Mouse (Mus musculus): ENCODE measurements around the gene Pcdh7. TPM values are rescaled to one million over a fixed set of nuclear protein-coding genes. Genes with fewer than 3 reads are reported as not detected.

Pcdh7 gene
- polyA plus RNA-seq, 1 experiment from 2014 or later: 19.4 TPM

DNA sequence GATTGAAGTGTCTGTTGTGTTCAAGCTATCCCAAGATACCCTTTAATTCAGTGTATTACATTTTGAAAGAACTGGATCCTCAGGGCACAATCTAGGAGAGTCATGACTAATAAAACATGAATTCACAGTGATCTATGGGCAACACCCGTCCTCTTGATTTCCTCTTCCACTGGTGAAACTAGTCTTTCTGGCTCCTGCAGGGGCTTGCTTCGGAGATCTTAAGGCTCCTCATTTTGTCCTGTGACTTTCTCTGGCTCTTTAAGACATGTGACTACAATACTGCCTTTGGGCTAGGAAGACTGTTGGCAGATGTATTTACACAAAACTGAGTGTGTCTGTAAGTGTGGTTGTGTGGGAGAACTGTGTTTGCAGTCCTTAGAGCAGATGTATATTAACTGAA lies 225.4 kb downstream of the Pcdh7 start:
- Histone ChIP-seq H3K36me3 (ENCODE audit: control insufficient read depth, insufficient read depth, low read length) (0 out of 2 replicates have a peak, but pooled peaks cover 2% of the 10 kb centered on the region), H3K4me3 (ENCODE audit: low read depth, low read length) (no peak overlapping the region), H3K27ac (ENCODE audit: low read depth, low read length) (no peak overlapping the region), H3K27me3 (ENCODE audit: control insufficient read depth, insufficient read depth, low read length) (no peaks in the 10 kb centered on the region), H3K4me2 (no peak overlapping the region), H3K9ac (ENCODE audit: low read depth, low read length) (no peak overlapping the region), H3K9me3 (replicated peaks; ENCODE audit: control insufficient read depth, low read length) (no peaks in the 10 kb centered on the region), H3K4me1 (ENCODE audit: control insufficient read depth, insufficient read depth, low read length) (no peaks in the 10 kb centered on the region)
- WGBS (ENCODE audit: insufficient replicate concordance): 86% methylated on average over 2 of the region's 2 CpGs
- no peak for ATAC-seq (replicated peaks; ENCODE audit: insufficient number of reproducible peaks, low FRiP score, low TSS enrichment)

DNA sequence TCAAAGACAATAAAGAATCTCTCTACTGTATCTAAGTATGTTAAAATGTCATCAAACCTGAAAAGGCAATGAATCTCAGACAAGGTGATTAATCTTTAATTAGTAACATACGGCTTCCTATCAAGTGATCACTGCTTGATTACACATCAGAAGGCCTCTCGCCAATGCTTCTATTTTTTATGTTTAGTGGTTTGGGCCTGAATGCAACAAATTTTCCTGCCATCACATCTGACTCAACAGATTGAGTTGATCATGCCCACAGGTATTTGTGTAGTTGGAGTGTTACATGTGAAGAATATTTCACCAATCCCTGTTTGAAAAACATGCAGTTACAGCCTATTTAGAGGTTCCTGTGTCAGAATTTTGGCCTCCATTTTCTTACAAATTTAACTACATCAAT lies 225.8 kb downstream of the Pcdh7 start:
- no peak overlapping the region for H3K27ac ChIP-seq (ENCODE audit: low read depth, low read length)
- H3K9me3 ChIP-seq (replicated peaks; ENCODE audit: control insufficient read depth, low read length): no peaks in the 10 kb centered on the region
- no peak overlapping the region for H3K4me2 ChIP-seq
- no peak overlapping the region for H3K9ac ChIP-seq (ENCODE audit: low read depth, low read length)
- no peaks in the 10 kb centered on the region for H3K4me1 ChIP-seq (ENCODE audit: control insufficient read depth, insufficient read depth, low read length)
- no peaks in the 10 kb centered on the region for H3K27me3 ChIP-seq (ENCODE audit: control insufficient read depth, insufficient read depth, low read length)
- no peak for ATAC-seq (replicated peaks; ENCODE audit: insufficient number of reproducible peaks, low FRiP score, low TSS enrichment)
- H3K36me3 ChIP-seq (ENCODE audit: control insufficient read depth, insufficient read depth, low read length): 0 out of 2 replicates have a peak, but pooled peaks cover 2% of the 10 kb centered on the region
- no peak overlapping the region for H3K4me3 ChIP-seq (ENCODE audit: low read depth, low read length)
- WGBS (ENCODE audit: insufficient replicate concordance): 88% methylated on average over 2 of the region's 2 CpGs

DNA sequence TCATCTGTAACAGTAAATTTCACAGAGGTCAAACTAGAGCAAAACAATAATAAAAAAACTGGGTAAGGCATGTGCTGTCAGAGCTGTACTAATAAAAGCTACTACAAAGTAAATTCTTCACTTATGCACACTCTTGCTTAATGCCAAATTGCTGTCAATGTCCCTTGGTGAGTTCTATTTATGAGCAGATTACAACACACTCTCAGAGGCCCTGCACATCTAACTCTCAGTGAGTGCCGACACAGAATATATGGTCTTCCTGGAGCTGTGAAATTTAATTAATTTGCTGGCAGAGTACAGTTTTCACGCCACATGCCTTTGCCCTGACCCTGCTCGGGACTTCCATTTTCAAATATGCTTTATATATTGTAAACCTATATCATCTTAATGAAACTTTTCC lies 227.7 kb downstream of the Pcdh7 start:
- H3K9me3 ChIP-seq (replicated peaks; ENCODE audit: control insufficient read depth, low read length): no peaks in the 10 kb centered on the region
- no peak overlapping the region for H3K9ac ChIP-seq (ENCODE audit: low read depth, low read length)
- WGBS (ENCODE audit: insufficient replicate concordance): 74% methylated on average over 3 of the region's 3 CpGs
- H3K27ac ChIP-seq (ENCODE audit: low read depth, low read length): no peak overlapping the region
- 0 out of 2 replicates have a peak, but pooled peaks cover 2% of the 10 kb centered on the region for H3K36me3 ChIP-seq (ENCODE audit: control insufficient read depth, insufficient read depth, low read length)
- H3K4me3 ChIP-seq (ENCODE audit: low read depth, low read length): no peak overlapping the region
- H3K27me3 ChIP-seq (ENCODE audit: control insufficient read depth, insufficient read depth, low read length): no peaks in the 10 kb centered on the region
- no peak overlapping the region for H3K4me2 ChIP-seq
- no peak for ATAC-seq (replicated peaks; ENCODE audit: insufficient number of reproducible peaks, low FRiP score, low TSS enrichment)
- H3K4me1 ChIP-seq (ENCODE audit: control insufficient read depth, insufficient read depth, low read length): no peaks in the 10 kb centered on the region

DNA sequence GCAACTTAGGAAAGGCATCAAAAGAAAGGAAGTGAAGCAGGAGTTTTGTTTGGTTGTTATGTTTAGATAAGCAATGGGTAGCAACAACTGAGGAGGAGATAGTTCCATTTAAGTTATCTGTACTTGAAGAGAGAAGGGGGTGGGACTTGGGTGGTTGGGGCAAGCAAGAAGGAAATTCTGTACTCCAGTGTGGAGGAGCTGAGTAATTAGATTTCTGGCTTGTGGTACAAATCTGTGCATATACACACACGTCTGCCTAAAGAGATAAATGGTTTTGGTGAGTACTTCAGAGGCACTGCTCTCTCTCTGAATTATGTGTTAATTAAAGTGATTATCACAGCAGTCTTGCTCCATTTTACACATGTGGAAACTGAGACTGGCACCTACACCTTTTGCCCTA lies 241.6 kb downstream of the Pcdh7 start:
- no peak overlapping the region for H3K4me3 ChIP-seq (ENCODE audit: low read depth, low read length)
- no peak for ATAC-seq (replicated peaks; ENCODE audit: insufficient number of reproducible peaks, low FRiP score, low TSS enrichment)
- no peaks in the 10 kb centered on the region for H3K36me3 ChIP-seq (ENCODE audit: control insufficient read depth, insufficient read depth, low read length)
- H3K27ac ChIP-seq (ENCODE audit: low read depth, low read length): no peak overlapping the region
- H3K27me3 ChIP-seq (ENCODE audit: control insufficient read depth, insufficient read depth, low read length): no peaks in the 10 kb centered on the region
- no peaks in the 10 kb centered on the region for H3K4me1 ChIP-seq (ENCODE audit: control insufficient read depth, insufficient read depth, low read length)
- H3K9me3 ChIP-seq (replicated peaks; ENCODE audit: control insufficient read depth, low read length): no peaks in the 10 kb centered on the region
- H3K9ac ChIP-seq (ENCODE audit: low read depth, low read length): no peak overlapping the region
- WGBS (ENCODE audit: insufficient replicate concordance): 6% methylated on average over 1 of the region's 1 CpGs
- no peak overlapping the region for H3K4me2 ChIP-seq

DNA sequence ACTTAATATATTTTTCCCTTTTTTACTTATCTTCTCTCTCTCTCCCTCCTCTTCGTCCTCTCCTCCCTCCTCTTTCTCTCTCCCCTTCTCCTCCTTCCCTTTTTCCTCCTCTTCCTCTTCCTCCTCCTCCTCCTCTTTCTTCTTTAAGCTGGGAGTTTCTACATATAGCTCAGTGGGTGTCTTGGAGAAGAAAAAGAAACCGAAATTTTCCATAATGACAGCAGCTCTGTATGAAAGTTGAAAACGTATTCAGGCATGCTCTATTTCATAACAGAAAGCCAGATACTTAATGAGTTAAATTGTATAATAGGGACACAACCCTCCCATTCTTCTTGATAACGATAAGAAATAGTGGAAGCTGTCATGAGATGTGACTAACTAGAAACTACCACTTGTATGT lies 246.0 kb downstream of the Pcdh7 start:
- no peak for ATAC-seq (replicated peaks; ENCODE audit: insufficient number of reproducible peaks, low FRiP score, low TSS enrichment)
- H3K4me3 ChIP-seq (ENCODE audit: low read depth, low read length): no peak overlapping the region
- no peak overlapping the region for H3K9ac ChIP-seq (ENCODE audit: low read depth, low read length)
- no peak overlapping the region for H3K4me2 ChIP-seq
- no peaks in the 10 kb centered on the region for H3K4me1 ChIP-seq (ENCODE audit: control insufficient read depth, insufficient read depth, low read length)
- WGBS (ENCODE audit: insufficient replicate concordance): 81% methylated on average over 4 of the region's 4 CpGs
- no peaks in the 10 kb centered on the region for H3K27me3 ChIP-seq (ENCODE audit: control insufficient read depth, insufficient read depth, low read length)
- no peaks in the 10 kb centered on the region for H3K9me3 ChIP-seq (replicated peaks; ENCODE audit: control insufficient read depth, low read length)
- H3K27ac ChIP-seq (ENCODE audit: low read depth, low read length): no peak overlapping the region
- H3K36me3 ChIP-seq (ENCODE audit: control insufficient read depth, insufficient read depth, low read length): no peaks in the 10 kb centered on the region

DNA sequence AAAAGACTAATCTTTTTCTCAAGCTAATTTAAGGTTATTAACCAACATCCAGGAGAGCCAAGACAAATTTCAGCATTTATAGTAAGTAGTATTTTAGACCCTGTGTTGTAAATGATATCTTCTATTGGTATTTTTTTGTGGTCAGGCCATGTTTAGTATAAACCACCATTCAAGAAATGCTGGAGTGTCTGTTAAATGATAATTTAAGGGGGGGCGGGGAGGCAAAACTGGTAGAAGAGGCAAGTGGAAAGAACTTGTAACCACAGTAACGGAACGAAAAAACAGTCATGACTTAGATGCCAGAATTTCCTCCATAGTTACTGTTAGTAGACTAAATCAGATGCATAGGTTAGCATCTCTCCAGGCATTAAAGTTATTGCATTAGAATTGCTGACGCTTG lies 246.4 kb downstream of the Pcdh7 start:
- Histone ChIP-seq H3K27me3 (ENCODE audit: control insufficient read depth, insufficient read depth, low read length) (no peaks in the 10 kb centered on the region), H3K27ac (ENCODE audit: low read depth, low read length) (no peak overlapping the region), H3K4me2 (no peak overlapping the region), H3K4me1 (ENCODE audit: control insufficient read depth, insufficient read depth, low read length) (no peaks in the 10 kb centered on the region), H3K9ac (ENCODE audit: low read depth, low read length) (no peak overlapping the region), H3K36me3 (ENCODE audit: control insufficient read depth, insufficient read depth, low read length) (no peaks in the 10 kb centered on the region), H3K4me3 (ENCODE audit: low read depth, low read length) (no peak overlapping the region), H3K9me3 (replicated peaks; ENCODE audit: control insufficient read depth, low read length) (no peaks in the 10 kb centered on the region)
- WGBS (ENCODE audit: insufficient replicate concordance): 83% methylated on average over 4 of the region's 4 CpGs
- ATAC-seq (replicated peaks; ENCODE audit: insufficient number of reproducible peaks, low FRiP score, low TSS enrichment): no peak

DNA sequence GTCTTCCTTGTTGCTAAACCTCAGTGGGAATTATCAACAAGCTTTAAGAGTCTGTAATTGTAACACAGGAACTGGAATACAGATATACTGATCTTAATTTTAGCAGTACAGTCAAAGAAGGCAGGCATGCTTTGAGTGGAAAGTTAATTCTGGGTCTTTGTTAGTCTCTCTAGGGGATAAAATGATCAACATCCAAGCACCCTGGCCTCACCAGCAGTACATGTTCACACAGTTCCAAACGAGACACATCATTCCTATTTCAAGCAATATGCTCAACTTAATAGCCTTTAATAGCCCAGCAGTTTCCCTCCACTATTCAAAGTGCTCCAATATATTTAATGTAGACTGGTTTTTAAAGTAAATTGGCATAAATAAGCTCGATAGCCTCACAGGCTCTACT lies 275.8 kb downstream of the Pcdh7 start:
- WGBS (ENCODE audit: insufficient replicate concordance): 75% methylated on average over 2 of the region's 2 CpGs
- no peak for ATAC-seq (replicated peaks; ENCODE audit: insufficient number of reproducible peaks, low FRiP score, low TSS enrichment)
- H3K9ac ChIP-seq (ENCODE audit: low read depth, low read length): no peak overlapping the region
- H3K27me3 ChIP-seq (ENCODE audit: control insufficient read depth, insufficient read depth, low read length): no peaks in the 10 kb centered on the region
- no peaks in the 10 kb centered on the region for H3K9me3 ChIP-seq (replicated peaks; ENCODE audit: control insufficient read depth, low read length)
- H3K4me3 ChIP-seq (ENCODE audit: low read depth, low read length): no peak overlapping the region
- no peaks in the 10 kb centered on the region for H3K36me3 ChIP-seq (ENCODE audit: control insufficient read depth, insufficient read depth, low read length)
- H3K27ac ChIP-seq (ENCODE audit: low read depth, low read length): no peak overlapping the region
- H3K4me1 ChIP-seq (ENCODE audit: control insufficient read depth, insufficient read depth, low read length): no peaks in the 10 kb centered on the region
- no peak overlapping the region for H3K4me2 ChIP-seq

DNA sequence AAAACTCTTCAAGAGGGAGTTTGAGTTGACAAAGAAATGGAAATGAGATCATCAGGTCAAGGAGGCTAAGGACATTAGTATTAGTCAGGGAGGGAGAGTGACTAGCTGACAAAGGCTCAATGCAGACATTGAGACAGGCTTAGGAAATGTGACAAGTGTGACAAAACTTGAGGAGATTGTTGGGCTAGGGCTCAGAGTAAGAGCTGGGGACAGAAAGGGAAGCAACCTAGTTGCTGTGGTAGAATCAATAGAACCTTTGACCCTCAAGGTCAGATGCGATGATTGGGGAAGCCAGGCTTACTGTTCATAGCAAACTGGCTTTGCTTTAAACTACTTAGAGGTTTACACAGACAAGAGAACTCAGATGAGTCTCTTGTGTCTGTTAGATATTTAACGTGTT lies 303.6 kb downstream of the Pcdh7 start:
- ATAC-seq (replicated peaks; ENCODE audit: insufficient number of reproducible peaks, low FRiP score, low TSS enrichment): no peak
- WGBS (ENCODE audit: insufficient replicate concordance): 75% methylated on average over 2 of the region's 2 CpGs
- Histone ChIP-seq H3K4me3 (ENCODE audit: low read depth, low read length) (no peak overlapping the region), H3K9ac (ENCODE audit: low read depth, low read length) (no peak overlapping the region), H3K4me2 (no peak overlapping the region), H3K9me3 (replicated peaks; ENCODE audit: control insufficient read depth, low read length) (no peaks in the 10 kb centered on the region), H3K36me3 (ENCODE audit: control insufficient read depth, insufficient read depth, low read length) (no peaks in the 10 kb centered on the region), H3K27ac (ENCODE audit: low read depth, low read length) (no peak overlapping the region), H3K4me1 (ENCODE audit: control insufficient read depth, insufficient read depth, low read length) (no peaks in the 10 kb centered on the region), H3K27me3 (ENCODE audit: control insufficient read depth, insufficient read depth, low read length) (no peaks in the 10 kb centered on the region)

DNA sequence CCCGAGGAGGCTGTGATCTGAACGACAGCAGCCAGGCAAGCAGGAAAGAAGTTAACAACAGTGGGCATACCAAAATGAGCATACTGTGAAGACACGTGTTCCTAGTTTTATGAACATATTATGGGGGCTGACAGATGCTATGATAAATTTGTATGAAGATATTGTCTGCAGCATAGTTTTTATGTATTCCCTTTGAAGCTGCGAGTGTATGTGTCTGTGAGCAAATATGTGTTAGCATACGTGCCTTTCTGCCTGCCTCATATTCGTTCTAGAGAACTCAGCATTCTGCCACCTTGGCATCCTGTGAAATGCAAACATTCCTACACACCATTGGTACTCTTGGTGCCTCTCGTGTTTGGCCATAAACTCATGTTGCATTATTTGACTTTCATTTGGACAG lies 307.4 kb downstream of the Pcdh7 start:
- H3K27me3 ChIP-seq (ENCODE audit: control insufficient read depth, insufficient read depth, low read length): no peaks in the 10 kb centered on the region
- no peak overlapping the region for H3K4me2 ChIP-seq
- no peaks in the 10 kb centered on the region for H3K9me3 ChIP-seq (replicated peaks; ENCODE audit: control insufficient read depth, low read length)
- WGBS (ENCODE audit: insufficient replicate concordance): 79% methylated on average over 7 of the region's 7 CpGs
- no peak for ATAC-seq (replicated peaks; ENCODE audit: insufficient number of reproducible peaks, low FRiP score, low TSS enrichment)
- no peaks in the 10 kb centered on the region for H3K4me1 ChIP-seq (ENCODE audit: control insufficient read depth, insufficient read depth, low read length)
- no peak overlapping the region for H3K4me3 ChIP-seq (ENCODE audit: low read depth, low read length)
- no peak overlapping the region for H3K27ac ChIP-seq (ENCODE audit: low read depth, low read length)
- no peak overlapping the region for H3K9ac ChIP-seq (ENCODE audit: low read depth, low read length)
- no peaks in the 10 kb centered on the region for H3K36me3 ChIP-seq (ENCODE audit: control insufficient read depth, insufficient read depth, low read length)

Measured in heart, embryonic 11.5 days (tissue).